In genomic region chr2:93278181-93278975, GRCm38 (mm10) we compare ENCODE assay signal across 8 mouse cellular contexts. TPM values are rescaled to one million over a fixed set of nuclear protein-coding genes. Genes with fewer than 3 reads are reported as not detected.
A peak's percentile ranks its signal among the peaks of the same experiment; 100 is the strongest.
DNase-seq lines count a peak whose midpoint lies in the region; ATAC-seq lines count a peak whose summit lies in the region.

No protein-coding gene starts in this region.

- H3K27me3 ChIP-seq in neural tube, embryonic 14.5 days (ENCODE audit: control insufficient read depth, insufficient read depth, low read length): no peaks in the 10 kb centered on the region

- H3K9me3 ChIP-seq in neural tube, embryonic 14.5 days (ENCODE audit: control insufficient read depth, low read length): no peaks in the 10 kb centered on the region

- ATAC-seq in neural tube, embryonic 14.5 days (ENCODE audit: low read depth): peak; percentile 74

- no peak overlapping the region for H3K9ac ChIP-seq in neural tube, embryonic 14.5 days (replicated peaks; ENCODE audit: low read depth, low read length)

- H3K4me2 ChIP-seq in neural tube, embryonic 14.5 days (ENCODE audit: low read depth, low read length): no peak overlapping the region

- H3K4me3 ChIP-seq in neural tube, embryonic 14.5 days (ENCODE audit: low read depth, low read length): no peak overlapping the region

- no peaks in the 10 kb centered on the region for H3K36me3 ChIP-seq in neural tube, embryonic 14.5 days (ENCODE audit: control insufficient read depth, insufficient read depth, low read length)

- intact Hi-C loops in heart, postnatal 10 days (cut with DNase I): loop anchor here (5.0 kb wide), 1 partner anchor 51 kb away; no protein-coding TSS in a partner anchor

- H3K27ac ChIP-seq in neural tube, embryonic 14.5 days (ENCODE audit: low read depth, low read length): peak overlapping the region; percentile 66

- WGBS in neural tube, embryonic 14.5 days: 3% methylated on average over 11 of the region's 11 CpGs

- H3K4me1 ChIP-seq in neural tube, embryonic 14.5 days (ENCODE audit: control insufficient read depth, insufficient read depth, low read length): peaks cover 47% of the 10 kb centered on the region

- peak; percentile 40 for DNase-seq in adrenal gland, adult 2 months
- DNase-seq in adrenal gland, adult 18-20 months (ENCODE audit: low spot score in 2 of 2): no peak
- DNase-seq in embryo, embryonic 11 days: peak; percentile 76
- DNase-seq in heart, postnatal 10 days: peak; percentile 58 to 59
- peak; percentile 59 to 77 for DNase-seq in kidney, postnatal 4 days
- DNase-seq in left cerebral cortex, adult 8-10 months (ENCODE audit: low spot score in 2 of 2): no peak
- DNase-seq in left cerebral cortex, adult 11 months (ENCODE audit: low spot score): no peak

RNA-seq across cellular contexts. Expression of gene Tspan18, which starts 55.9 kb away (rescaled TPM):
- 10 to 100 TPM; 48.1 to 57.7 TPM for total RNA-seq in adrenal gland, adult 2 months (2021)
- 156 and 192 TPM in 2 replicates for polyA plus RNA-seq in adrenal gland, adult 2 months (2012; rRNA removed)
- 10 to 100 TPM; 43.8 to 79.6 TPM for total RNA-seq in adrenal gland, adult 18-20 months (2021)
- 10 to 100 TPM; 54.1 to 63.4 TPM for total RNA-seq in heart, postnatal 10 days (2021)
- polyA plus RNA-seq in neural tube, embryonic 14.5 days (2014; fragmentation: Nextera tagmentation; extraction: Ambion mirVana): 30.2 and 34.7 TPM in 2 replicates
- total RNA-seq in left cerebral cortex, adult 8-10 months (2022): 1 to 10 TPM; 2.1 to 4.5 (median 3.6) TPM

Comparison
In these comparisons a context has a peak if more than half of its experiments do, and no peak if none do; other contexts are left out.
1. DNase-seq: peak in adrenal gland, adult 2 months (single experiment), embryo, embryonic 11 days (single experiment), heart, postnatal 10 days (2 of 2) and kidney, postnatal 4 days (2 of 2); none in adrenal gland, adult 18-20 months (0 of 2), left cerebral cortex, adult 8-10 months (0 of 2) and left cerebral cortex, adult 11 months (single experiment).
2. RNA of gene Tspan18, which starts 55.9 kb away (total RNA-seq): 43.8 to 79.6 TPM in adrenal gland, adult 18-20 months, 54.1 to 63.4 TPM in heart, postnatal 10 days and 48.1 to 57.7 TPM in adrenal gland, adult 2 months; 2.1 to 4.5 TPM in left cerebral cortex, adult 8-10 months; every median in the first group is over 4 times any median in the second.